Mouse (Mus musculus): ENCODE measurements around the gene Atp1b1. TPM values are rescaled to one million over a fixed set of nuclear protein-coding genes. Genes with fewer than 3 reads are reported as not detected.

The Atp1b1 gene
- total RNA-seq, 2 experiments from 2014 or later = 7.5 to 8.1 TPM

DNA sequence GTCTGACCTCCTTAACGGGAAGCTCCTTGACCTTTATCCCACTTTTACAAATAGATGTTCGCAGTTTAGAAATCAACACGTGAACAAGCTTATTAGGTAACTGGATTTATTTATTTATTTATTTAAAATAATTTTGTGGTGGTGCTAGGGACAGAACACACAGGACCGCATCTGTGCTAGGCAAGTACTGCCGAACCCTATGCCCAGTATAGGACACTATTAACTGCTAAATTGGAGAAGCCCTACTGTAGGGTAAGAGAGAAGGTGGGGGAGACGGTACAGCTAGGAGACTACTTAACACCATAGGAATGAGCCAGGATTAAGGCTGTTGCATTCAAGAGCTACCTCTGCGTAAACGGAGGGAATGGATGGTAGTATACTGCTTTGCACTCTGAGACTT, 10.2 kb upstream of the Atp1b1 start:
- no peak for ATAC-seq (replicated peaks; ENCODE audit: poor library complexity, severe bottlenecking)

DNA sequence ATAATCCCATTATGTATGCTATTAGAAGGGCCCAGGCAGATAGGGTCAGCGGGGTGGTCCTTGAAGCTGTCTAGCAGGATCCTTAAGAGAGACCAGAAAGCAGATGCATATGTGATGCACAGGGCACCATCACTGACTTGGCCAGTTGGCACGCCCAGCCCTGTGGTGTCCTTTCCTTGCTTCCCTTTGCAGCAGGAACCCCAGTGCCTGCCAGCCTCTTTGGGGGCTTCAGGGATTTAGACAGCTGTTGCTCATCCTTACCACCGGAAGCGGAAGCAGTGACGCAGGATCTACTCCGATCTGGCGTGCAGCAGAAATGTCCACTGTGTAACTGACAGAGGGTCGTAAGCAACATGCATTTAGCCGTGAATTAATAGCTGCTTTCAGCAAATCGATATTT, 9.3 kb upstream of the Atp1b1 start:
- no peak for ATAC-seq (replicated peaks; ENCODE audit: poor library complexity, severe bottlenecking)

DNA sequence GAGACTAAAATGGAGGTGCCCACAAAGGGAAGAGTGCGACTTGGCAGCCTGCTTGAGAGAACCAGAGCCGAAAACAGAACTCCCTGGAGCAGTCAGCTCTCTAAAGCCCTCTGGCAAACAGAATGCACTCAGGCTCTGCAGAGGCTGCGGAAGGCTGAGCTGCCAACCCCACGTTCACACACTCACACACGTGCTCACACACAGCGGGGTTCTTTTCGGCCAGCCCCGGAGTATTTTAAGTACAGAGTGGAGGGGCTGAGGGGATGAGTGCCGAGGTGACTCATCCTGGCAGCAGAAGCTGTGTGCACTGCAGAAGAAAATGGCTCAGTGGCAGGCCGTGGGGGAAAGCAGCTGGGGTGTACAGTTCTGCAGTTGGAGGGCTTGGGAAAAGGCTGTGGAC, 3.6 kb upstream of the Atp1b1 start:
- no peak for ATAC-seq (replicated peaks; ENCODE audit: poor library complexity, severe bottlenecking)

DNA sequence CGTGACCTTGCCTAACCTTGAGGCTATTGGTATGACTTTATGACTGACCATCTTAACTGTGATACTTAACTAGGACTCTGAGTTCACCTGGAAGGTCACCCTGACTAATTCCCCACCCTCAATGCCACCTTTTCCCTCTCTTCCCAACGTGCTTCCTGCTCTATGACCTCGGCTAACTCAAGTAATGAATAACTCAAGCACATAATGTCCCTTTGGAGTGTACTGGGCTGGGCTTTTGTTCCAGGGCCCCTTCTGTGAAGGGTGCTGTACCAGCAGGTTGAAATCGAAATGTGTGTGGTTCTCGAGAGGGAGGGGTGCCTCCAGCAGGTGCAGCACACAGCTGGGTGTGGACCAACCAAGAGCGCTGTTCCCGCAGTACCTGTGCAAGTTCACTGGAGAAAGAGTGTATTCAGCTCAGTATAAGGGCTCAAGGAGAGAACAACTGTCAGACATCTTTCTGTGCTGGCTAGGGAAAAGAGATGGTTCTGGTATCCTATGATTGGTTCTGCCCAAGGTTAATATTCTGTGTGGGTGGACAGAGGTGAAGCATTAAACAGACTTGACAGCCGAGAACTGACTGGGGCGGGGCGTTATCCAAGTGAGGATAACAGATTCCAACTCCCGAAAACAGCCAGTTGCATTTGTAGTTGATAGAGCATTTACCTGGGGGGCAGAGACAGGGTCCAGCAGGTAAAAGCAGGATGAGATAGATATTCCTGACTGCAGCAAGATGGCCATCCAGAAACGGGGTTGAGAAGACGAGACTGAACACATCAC, 3.0 kb upstream of the Atp1b1 start:
- no peak for ATAC-seq (replicated peaks; ENCODE audit: poor library complexity, severe bottlenecking)

DNA sequence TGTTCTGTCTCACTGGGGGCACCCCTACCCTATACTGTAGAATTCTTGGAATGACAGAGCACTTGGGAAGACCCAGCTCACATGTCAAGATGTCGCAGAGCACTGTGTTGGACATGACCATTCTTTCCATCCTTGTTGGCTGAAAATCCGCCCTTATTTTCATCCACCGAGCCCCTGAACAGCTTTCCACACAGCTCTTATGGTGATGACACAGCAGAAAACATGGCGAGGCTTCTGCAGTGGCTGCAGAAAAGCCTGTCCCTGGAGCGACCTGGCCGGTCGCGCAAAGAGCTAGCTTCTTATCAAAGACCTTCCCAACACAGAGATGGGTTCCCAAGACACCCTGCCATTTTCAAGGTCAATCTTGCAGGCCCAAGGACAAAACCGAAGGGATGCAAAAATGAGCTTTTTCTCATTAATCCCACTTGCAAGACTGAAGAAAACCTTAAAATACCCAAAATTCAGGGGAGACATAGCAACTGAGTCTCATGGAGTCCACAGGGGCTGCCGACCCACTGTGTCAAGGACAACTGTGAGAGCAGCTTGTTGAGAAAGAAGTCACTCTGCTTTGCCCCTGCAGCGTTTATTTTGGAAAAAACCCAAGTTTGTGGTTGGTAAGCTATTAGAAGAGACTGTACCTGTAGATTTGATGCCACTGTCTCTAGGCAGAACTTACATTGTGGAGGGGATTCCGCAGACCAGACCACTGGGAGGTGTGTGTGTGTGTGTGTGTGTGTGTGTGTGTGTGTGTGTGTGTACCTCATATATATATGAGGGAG, 1.2 kb upstream of the Atp1b1 start:
- 0 out of 2 replicates have a peak, but pooled peaks have one; percentile 10 for ATAC-seq (replicated peaks; ENCODE audit: poor library complexity, severe bottlenecking)

DNA sequence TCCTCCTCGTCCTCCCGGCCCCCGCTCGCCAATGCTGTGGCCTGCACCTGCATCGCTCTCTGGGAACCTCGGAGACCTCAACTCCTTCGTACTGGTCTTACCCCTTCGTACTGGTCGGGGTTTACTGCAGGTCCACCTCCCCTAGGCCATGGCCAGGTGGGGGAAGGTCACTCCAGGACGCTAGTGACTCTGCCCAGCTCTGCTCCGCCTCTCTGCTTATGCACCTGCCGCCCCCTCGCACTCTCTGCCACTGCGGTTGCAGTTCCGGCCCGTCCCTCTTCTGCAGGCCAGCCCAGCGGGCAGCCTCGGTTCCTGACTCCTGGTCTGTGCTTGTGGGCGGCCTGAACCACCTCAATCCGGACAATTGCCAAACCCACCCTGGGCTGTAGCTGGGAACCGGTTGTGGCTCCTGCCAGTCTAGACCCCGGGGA, 481 bp upstream of the Atp1b1 start:
- ATAC-seq (replicated peaks; ENCODE audit: poor library complexity, severe bottlenecking) = peak; percentile 59

DNA sequence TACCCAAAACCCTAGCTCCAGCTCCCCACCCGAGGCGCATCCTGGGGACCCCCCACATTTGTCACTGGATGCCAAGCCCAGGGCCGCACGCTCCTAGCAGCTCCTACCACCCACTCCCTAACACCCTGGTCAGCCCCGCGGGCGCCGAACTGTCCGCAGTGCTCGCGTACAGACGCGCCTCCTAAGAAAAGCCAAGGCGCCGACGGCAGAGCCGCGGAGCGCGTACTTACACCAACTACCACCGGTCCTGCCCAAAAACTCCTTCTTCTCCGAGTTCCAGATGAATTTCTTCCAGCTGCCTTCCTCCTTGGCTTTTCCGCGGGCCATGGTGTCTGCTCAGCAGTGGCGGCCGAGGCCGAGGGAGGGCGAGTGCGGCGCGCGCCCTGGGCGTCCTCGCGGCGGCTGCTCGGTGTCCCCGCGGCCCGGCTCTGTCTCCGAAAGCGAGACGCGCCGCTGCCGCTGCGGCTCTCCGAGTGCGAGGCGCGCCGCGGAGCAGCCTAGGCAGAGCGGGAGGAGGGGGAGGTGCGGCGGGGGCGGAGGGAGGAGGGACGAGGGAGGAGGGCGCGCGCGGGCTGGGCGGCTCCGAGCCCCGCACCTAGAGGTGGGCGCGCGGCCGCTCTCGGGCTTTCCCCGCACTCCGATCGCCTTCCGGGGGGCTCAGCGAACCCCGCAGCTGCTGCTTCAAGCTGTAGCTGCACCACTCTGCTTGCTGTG, 467 bp downstream of the Atp1b1 start:
- ATAC-seq (replicated peaks; ENCODE audit: poor library complexity, severe bottlenecking) = 0 out of 2 replicates have a peak, but pooled peaks have one; percentile 2

DNA sequence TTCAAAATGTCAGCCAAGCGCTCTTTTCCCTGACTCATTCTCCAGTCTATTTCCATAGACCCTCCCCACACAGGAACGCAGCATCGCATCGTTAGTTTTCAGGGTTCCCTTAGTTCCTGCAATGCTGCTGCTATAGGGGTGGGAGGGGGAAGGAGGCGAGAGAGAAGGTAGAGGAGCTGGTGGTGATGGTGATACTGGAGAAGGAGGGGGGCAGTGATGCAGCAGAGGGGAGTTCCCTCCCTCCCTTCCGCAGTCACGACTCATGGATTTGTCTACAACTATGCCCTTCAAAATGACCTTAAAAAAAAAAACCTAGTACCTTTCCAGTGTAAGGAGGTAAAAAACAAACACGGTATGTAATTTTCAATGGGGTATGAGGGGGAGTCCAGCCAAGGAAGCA, 1.4 kb downstream of the Atp1b1 start:
- no peak for ATAC-seq (replicated peaks; ENCODE audit: poor library complexity, severe bottlenecking)

DNA sequence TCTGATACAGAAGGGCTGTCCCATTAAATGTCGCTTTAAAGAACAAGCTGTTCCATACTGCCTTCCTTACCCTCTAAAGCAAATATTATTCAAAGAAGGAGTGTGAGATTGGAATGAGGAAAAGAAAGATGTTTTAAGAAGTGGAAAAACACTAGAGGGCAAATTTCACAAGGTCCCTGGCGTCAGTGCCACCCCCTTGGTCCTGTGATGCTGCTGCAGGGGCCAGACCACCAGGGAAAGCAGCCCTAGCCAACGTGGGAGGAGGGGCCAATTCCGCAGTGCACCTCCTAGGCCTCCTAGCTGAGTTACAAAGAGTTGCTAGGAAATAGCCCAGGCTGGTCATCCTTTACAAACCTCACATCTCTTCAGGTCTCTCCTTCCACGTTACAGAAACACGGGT, 2.1 kb downstream of the Atp1b1 start:
- no peak for ATAC-seq (replicated peaks; ENCODE audit: poor library complexity, severe bottlenecking)

DNA sequence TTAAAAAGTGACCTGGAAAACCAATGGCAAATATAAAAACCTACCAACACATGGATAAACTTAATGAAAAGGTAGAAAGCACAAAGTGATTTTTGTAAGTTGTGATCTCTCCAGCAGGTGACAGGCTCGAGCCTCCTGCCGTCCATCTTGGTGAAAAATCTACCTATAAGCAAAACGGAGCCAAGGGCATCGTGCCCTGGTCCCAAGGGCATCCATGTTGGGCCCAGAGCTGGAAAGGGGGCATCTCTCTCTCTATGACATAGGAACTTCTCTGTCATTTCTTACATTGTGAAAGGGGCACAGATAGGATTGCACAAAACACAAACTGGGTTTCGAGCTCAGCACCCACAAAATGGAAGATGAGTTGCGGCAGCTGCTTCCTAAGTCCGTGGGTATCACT, 2.5 kb downstream of the Atp1b1 start:
- ATAC-seq (replicated peaks; ENCODE audit: poor library complexity, severe bottlenecking) = no peak

DNA sequence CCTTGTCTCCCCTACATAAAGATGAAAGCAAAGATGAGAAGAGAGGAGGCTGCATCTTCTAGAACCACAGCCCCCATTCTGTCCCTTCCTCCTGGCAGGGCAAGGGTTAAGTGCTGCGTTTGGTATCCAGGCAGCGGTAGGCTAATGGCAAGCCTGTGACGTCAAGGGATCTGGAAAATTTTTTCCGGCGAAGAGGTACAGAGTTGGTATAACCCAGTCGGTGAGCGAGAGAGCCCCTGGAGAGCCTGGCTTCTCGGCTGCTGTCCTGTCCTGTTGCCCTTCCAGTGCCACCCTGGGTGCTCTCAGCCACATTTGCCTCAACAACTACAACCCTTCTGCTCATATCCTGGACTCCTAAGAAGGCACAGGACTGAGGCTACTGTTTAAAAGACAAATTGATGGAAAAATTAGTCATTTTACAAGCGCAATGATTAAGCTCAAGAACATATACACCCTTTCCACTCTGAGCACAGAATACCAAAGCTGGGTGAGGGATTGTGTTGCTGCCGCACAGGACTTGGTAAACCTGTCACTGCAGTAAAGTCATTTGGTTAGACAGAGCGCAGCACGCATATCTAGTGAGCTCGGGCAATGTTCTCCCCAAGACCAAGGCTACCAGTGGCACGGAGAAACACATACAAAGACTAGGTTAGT, 3.3 kb downstream of the Atp1b1 start:
- no peak for ATAC-seq (replicated peaks; ENCODE audit: poor library complexity, severe bottlenecking)

DNA sequence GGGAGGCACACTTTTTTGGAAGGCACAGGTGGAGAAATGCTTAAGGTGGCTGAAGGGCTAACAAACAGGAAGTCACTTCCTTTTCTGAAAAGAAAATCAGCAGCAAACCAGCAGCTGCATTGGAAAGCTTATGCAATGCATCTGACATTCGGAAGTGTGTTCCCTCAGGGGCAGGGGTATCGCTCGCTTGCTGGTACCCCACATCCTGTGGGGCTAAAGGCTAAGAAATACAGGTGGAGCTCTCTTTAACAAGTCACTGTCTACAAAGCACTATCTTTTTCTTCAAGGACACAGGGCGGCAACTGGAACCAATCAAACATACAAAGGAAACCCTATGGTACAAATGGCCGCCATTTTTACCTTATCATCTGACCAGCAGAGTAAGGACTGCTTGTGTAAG, 4.4 kb downstream of the Atp1b1 start:
- peak; percentile 44 for ATAC-seq (replicated peaks; ENCODE audit: poor library complexity, severe bottlenecking)

DNA sequence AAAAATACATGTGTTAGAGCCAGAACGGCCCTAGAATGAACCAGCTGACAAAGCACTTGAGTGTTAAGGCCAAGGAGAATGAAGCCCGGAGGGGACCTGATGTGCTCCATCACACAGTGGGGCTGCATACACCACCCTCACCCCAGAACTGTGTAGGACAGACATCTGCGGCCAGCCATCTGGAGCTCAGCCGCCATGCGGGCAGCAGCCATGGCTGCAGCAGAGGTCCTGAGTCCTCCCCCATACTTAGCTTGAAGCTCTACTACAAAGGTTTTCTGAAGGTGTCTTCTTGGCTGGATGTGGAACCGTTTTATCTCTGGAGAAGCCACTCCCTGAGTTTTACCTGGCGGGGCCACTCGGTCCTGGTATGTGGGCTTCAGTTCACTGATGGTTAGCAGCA, 5.0 kb downstream of the Atp1b1 start:
- ATAC-seq (replicated peaks; ENCODE audit: poor library complexity, severe bottlenecking) = no peak

DNA sequence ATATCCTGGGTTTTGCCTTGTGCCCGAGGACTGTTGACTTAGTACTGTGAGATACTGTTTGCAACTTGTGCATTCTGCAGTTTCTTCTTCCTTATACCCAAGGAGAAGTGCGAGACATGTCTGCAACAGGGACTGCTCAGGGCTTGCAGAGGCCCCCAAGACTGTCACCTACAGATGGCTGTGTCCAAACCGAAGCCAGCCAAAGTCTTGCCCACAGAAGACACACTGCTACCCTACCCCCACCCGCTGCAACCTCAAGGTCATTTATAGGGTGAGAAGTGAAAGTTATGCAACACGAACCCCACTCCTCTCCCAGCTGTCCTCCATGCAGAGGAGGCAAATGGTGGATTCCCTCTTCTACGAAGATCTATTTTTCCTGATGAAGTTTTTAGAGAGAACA, 5.6 kb downstream of the Atp1b1 start:
- peak; percentile 64 for ATAC-seq (replicated peaks; ENCODE audit: poor library complexity, severe bottlenecking)

DNA sequence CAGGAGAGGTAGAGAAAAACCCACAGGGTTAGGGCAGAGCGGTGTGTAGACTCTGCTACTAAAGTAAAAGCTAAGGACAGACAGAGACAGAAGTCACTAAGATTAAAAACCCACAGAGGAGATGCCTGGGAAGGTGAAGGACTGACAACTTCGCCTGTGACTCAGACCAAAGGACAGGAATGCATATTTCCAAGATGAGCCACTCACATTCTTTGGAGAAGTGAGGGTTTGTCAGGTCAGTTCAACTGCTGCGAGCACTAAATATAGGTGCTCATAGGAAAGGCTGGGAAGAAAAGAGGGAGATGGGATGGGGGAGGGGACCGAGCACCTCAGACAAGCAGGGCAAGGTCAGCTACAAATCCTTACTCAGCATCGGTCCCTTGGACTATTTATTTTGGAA, 6.8 kb downstream of the Atp1b1 start:
- ATAC-seq (replicated peaks; ENCODE audit: poor library complexity, severe bottlenecking) = no peak

DNA sequence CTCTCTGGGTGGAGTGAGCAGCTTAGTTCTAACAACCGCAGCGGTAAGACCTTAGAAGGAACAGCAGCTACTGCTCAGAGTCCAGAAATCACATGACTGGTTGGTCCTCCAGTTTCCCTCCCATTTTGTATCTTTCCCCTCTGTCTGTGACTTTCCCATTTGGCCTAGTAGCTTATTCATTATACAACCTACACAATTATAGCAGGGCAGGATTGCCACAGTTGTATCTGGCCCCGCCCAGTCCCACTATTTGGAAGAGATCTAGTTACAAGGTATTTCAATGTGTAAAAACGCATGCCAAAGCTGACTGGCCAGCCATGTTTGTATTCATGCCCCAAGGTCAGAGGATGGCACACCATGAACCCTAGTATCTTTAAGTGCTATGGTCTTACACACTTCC, 7.5 kb downstream of the Atp1b1 start:
- no peak for ATAC-seq (replicated peaks; ENCODE audit: poor library complexity, severe bottlenecking)

DNA sequence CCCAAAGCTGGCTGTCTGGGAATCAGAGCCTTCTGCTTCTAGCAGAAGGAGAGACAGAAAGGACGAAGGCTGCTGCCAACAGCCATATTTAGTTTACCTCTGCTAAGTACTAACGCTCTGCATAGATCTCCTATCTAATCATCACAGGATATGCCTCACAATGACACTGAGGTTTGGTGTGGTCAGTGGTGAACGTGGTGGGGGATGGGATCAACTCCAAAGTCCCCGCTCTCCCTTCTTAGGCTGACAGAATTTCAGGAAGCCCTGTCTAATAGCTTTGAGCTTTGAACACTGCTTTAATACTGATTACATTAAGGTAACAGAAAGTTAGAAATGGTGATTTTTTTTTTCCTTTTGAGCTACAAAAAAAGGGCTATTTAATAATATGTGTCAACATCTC, 7.9 kb downstream of the Atp1b1 start:
- ATAC-seq (replicated peaks; ENCODE audit: poor library complexity, severe bottlenecking) = no peak

DNA sequence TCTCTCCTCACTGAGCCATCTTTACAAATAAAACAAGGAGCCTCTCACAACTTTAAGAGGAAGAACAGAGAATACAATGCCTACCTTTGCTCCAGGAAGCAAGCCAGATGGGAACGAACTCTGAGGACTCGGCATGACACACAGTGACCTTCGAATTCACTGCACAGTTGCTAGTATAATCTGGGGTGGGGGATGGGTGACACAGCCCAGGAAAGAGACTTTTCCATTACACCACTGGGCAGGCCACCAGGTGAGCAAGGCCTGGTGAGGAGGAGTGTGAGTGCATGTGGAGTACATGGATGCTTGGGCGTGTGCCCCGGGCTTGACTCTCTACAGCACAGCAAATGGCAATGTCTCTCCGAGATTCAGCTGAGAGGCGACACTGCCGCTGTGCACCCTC, 8.5 kb downstream of the Atp1b1 start:
- ATAC-seq (replicated peaks; ENCODE audit: poor library complexity, severe bottlenecking) = no peak

DNA sequence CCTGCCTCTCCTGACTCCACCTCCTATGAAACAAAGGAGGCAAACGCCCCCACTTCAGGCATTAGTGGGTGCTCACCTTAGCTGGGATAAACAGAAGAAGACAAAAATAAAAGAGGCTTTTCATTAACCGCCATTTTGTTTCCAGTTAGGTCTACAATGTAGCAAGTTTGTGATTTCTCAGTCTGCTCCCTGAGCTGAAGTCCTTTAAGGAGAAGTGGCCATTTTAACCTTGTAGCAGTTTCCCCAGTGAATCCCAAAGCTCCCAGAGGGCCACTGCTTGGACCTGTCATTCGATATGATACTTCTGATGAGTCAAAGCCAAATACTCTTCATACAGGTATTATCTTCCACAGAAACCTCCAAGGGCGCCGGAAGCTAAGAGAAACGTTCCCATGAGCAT, 10.6 kb downstream of the Atp1b1 start:
- ATAC-seq (replicated peaks; ENCODE audit: poor library complexity, severe bottlenecking) = no peak

DNA sequence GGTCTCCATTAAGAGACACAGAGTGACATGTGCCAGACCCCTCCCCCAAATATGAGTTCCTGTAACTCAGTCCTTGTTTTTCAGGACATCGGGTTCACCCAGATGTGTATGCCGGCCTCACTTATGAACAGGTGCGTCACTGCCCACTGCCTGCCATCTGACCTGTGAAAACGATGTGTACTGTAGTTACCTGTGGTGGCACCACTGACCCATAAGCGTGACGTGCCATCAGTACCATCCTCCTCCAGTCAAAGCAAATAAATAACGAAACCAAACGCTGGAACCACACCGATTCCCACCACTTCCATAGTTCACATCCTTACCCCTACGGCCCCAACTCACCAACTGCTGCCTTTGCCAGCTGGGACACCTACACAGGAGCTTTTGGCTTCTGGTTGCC, 11.6 kb downstream of the Atp1b1 start:
- no peak for ATAC-seq (replicated peaks; ENCODE audit: poor library complexity, severe bottlenecking)

Measured in granulocyte monocyte progenitor cell, adult 5-6 weeks (primary cell).